Mouse (Mus musculus) thymus, adult 2 months (tissue): ENCODE results near the gene Acyp2. TPM values are rescaled to one million over a fixed set of nuclear protein-coding genes. Genes with fewer than 3 reads are reported as not detected.
"Not testable (repeated sequence)": the region's sequence is repeated elsewhere in the genome, so short reads cannot be mapped to it uniquely, and the experiment has no call there.

Source experiments
- DNase-seq: peaks from one replicate; pipeline ENCODE4 v3.0.0; 2021
- H3K27ac ChIP-seq: fragments of 200-500 bp; 2 replicates; pipeline ENCODE4 v1.5.1; 2012; ENCODE audit warnings: low read length, control low read depth; ENCODE audit not compliant: control insufficient read depth, insufficient read depth
- H3K27me3 ChIP-seq: fragments of 200-500 bp; 2 replicates; pipeline ENCODE4 v1.6.1; 2012; ENCODE audit warnings: mild to moderate bottlenecking, low read length, moderate library complexity, mixed read lengths; ENCODE audit not compliant: control insufficient read depth, insufficient read depth
- H3K36me3 ChIP-seq: fragments of 200-500 bp; 2 replicates; pipeline ENCODE4 v1.6.1; 2012; ENCODE audit warnings: mild to moderate bottlenecking, low read length, moderate library complexity; ENCODE audit not compliant: control insufficient read depth, insufficient read depth
- H3K4me1 ChIP-seq: fragments of 200-500 bp; replicated peaks from 2 replicates; pipeline ENCODE4 v1.6.1; 2012; ENCODE audit warnings: low read length; ENCODE audit not compliant: control insufficient read depth, insufficient read depth
- H3K4me3 ChIP-seq: fragments of 200-500 bp; 2 replicates; pipeline ENCODE4 v1.5.1; 2012; ENCODE audit warnings: mild to moderate bottlenecking, low read length, control low read depth, moderate library complexity; ENCODE audit not compliant: control insufficient read depth, insufficient read depth
- CTCF ChIP-seq: fragments of 200-500 bp; IDR thresholded peaks from 2 replicates; pipeline ENCODE4 v1.5.1; 2012; ENCODE audit warnings: mild to moderate bottlenecking, control low read depth, low read length, moderate library complexity, borderline replicate concordance; ENCODE audit not compliant: control insufficient read depth, poor library complexity, insufficient read depth; ENCODE audit errors: extremely low read depth
- POLR2A ChIP-seq: fragments of 200-500 bp; IDR thresholded peaks from 2 replicates; pipeline ENCODE4 v1.6.1; 2012; ENCODE audit warnings: mild to moderate bottlenecking, low read length, control low read depth, moderate library complexity; ENCODE audit not compliant: control insufficient read depth, poor library complexity, insufficient read depth; ENCODE audit errors: extremely low read depth
- WGBS: fragments of 180-500 bp; shearing (Covaris S2); methylation state at CpG from one replicate; pipeline ENCODE4 v1.1.7; 2018; 5-methylcytosine and 5-hydroxymethylcytosine counted together
- polyA plus RNA-seq: library from polyadenylated mRNA; depleted of rRNA; stranded (reverse); fragments of >200 nt; gene quantifications from 2 replicates; pipeline ENCODE4 v1.2.3, GENCODE M21; 2012

Gene Acyp2
- polyA plus RNA-seq, 1 experiment, result 2.9 TPM

- Histone ChIP-seq H3K4me3 (no peak overlapping the region), H3K36me3 (no peaks in the 10 kb centered on the region), H3K27ac (no peak overlapping the region), H3K4me1 (no peaks in the 10 kb centered on the region), H3K27me3 (no peaks in the 10 kb centered on the region)
- 38% methylated on average over 2 of the region's 2 CpGs for WGBS
- TF ChIP-seq CTCF (no peak), POLR2A (no peak)
- peak; percentile 3 for DNase-seq
Observed at GRCm38 (mm10) chr11:30657069-30657468, 7.7 kb upstream of the Acyp2 start.

- no peaks in the 10 kb centered on the region for H3K4me1 ChIP-seq
- no peak overlapping the region for H3K27ac ChIP-seq
- H3K36me3 ChIP-seq, result no peaks in the 10 kb centered on the region
- WGBS, result 65% methylated on average over 4 of the region's 4 CpGs
- H3K4me3 ChIP-seq, result no peak overlapping the region
- TF ChIP-seq POLR2A (no peak), CTCF (no peak)
- no peaks in the 10 kb centered on the region for H3K27me3 ChIP-seq
- DNase-seq, result no peak
Observed at GRCm38 (mm10) chr11:30656060-30656459, 6.7 kb upstream of the Acyp2 start.

- DNase-seq, result no peak
- Histone ChIP-seq H3K4me1 (no peaks in the 10 kb centered on the region), H3K27ac (no peak overlapping the region), H3K27me3 (no peaks in the 10 kb centered on the region), H3K36me3 (no peaks in the 10 kb centered on the region), H3K4me3 (no peak overlapping the region)
- 100% methylated on average over 1 of the region's 1 CpGs for WGBS
- TF ChIP-seq CTCF (no peak), POLR2A (no peak)
Observed at GRCm38 (mm10) chr11:30650416-30650815, 1.0 kb upstream of the Acyp2 start.

- 90% methylated on average over 1 of the region's 1 CpGs for WGBS
- DNase-seq, result no peak
- H3K4me3 ChIP-seq, result no peak overlapping the region
- no peaks in the 10 kb centered on the region for H3K27me3 ChIP-seq
- no peaks in the 10 kb centered on the region for H3K36me3 ChIP-seq
- H3K4me1 ChIP-seq, result no peaks in the 10 kb centered on the region
- TF ChIP-seq CTCF (no peak), POLR2A (no peak)
- no peak overlapping the region for H3K27ac ChIP-seq
Observed at GRCm38 (mm10) chr11:30635674-30636073, 13.7 kb downstream of the Acyp2 start.

- no peaks in the 10 kb centered on the region for H3K4me1 ChIP-seq
- no peak for DNase-seq
- TF ChIP-seq CTCF (no peak), POLR2A (no peak)
- H3K4me3 ChIP-seq, result no peak overlapping the region
- WGBS, result 79% methylated on average over 6 of the region's 6 CpGs
- no peaks in the 10 kb centered on the region for H3K27me3 ChIP-seq
- no peak overlapping the region for H3K27ac ChIP-seq
- H3K36me3 ChIP-seq, result no peaks in the 10 kb centered on the region
Observed at GRCm38 (mm10) chr11:30630514-30630913, 18.9 kb downstream of the Acyp2 start.

GRCm38 (mm10) chr11:30623218-30623617 lies 26.2 kb downstream of the Acyp2 start:
- Histone ChIP-seq H3K27ac (no peak overlapping the region), H3K4me1 (no peaks in the 10 kb centered on the region), H3K4me3 (no peak overlapping the region), H3K36me3 (no peaks in the 10 kb centered on the region), H3K27me3 (no peaks in the 10 kb centered on the region)
- WGBS, result 91% methylated on average over 2 of the region's 2 CpGs
- DNase-seq, result no peak
- no peak for TF ChIP-seq CTCF
- no peak for TF ChIP-seq POLR2A

GRCm38 (mm10) chr11:30621386-30622363 lies 27.7 kb downstream of the Acyp2 start:
- not testable (repeated sequence) for H3K4me3 ChIP-seq, H3K4me1 ChIP-seq, H3K27me3 ChIP-seq, H3K27ac ChIP-seq, DNase-seq, H3K36me3 ChIP-seq
- WGBS, result 98% methylated on average over 1 of the region's 1 CpGs
